Mouse (Mus musculus) olfactory bulb, adult 2 months (tissue): Measurements from ENCODE around the gene Rps25. TPM values are rescaled to one million over a fixed set of nuclear protein-coding genes. Genes with fewer than 3 reads are reported as not detected.

Source experiments
- H3K27ac ChIP-seq: fragments of 200-500 bp; 2 replicates; pipeline ENCODE4 v1.5.1; 2012; ENCODE audit warnings: low read depth, low read length; ENCODE audit not compliant: insufficient read depth
- H3K4me1 ChIP-seq: fragments of 200-500 bp; 2 replicates; pipeline ENCODE4 v1.6.1; 2012; ENCODE audit warnings: low read length; ENCODE audit not compliant: control insufficient read depth, insufficient read depth
- H3K4me3 ChIP-seq: fragments of 200-500 bp; 2 replicates; pipeline ENCODE4 v1.5.1; 2012; ENCODE audit warnings: mild to moderate bottlenecking, low read depth, low read length, moderate library complexity; ENCODE audit not compliant: insufficient read depth
- CTCF ChIP-seq: fragments of 200-500 bp; IDR thresholded peaks from 2 replicates; pipeline ENCODE4 v1.5.1; 2012; ENCODE audit warnings: low read depth, mild to moderate bottlenecking, low read length, moderate library complexity; ENCODE audit not compliant: insufficient read depth
- POLR2A ChIP-seq: fragments of 200-500 bp; IDR thresholded peaks from 2 replicates; pipeline ENCODE4 v1.6.1; 2012; ENCODE audit warnings: mild to moderate bottlenecking, low read depth, low read length, moderate library complexity; ENCODE audit not compliant: insufficient read depth
- WGBS: fragments of 180-500 bp; shearing (Covaris S2); methylation state at CpG from one replicate; pipeline ENCODE4 v1.1.7; 2018; 5-methylcytosine and 5-hydroxymethylcytosine counted together
- polyA plus RNA-seq: library from polyadenylated mRNA; stranded (reverse); fragments of >200 nt; gene quantifications from 2 replicates; pipeline ENCODE4 v1.2.4, GENCODE M21; 2012; ENCODE audit warnings: low replicate concordance; ENCODE audit not compliant: missing spikeins, insufficient read depth, insufficient read length

Gene Rps25
- polyA plus RNA-seq, 1 experiment = 1,193 TPM

GRCm38 (mm10) chr9:44379054-44379834, 27.7 kb upstream of the Rps25 start, which contains the start of gene Hyou1:
Gene Hyou1, plus strand, starts transcription at chr9:44379490.
- Histone ChIP-seq H3K4me3 (peak within 1 kb of the TSS; percentile 86), H3K4me1 (peaks cover 15% of the 10 kb centered on the region), H3K27ac (peak within 1 kb of the TSS; percentile 44)
- under 1% methylated on average over 83 of the region's 83 CpGs for WGBS
- peak; percentile 75 for TF ChIP-seq POLR2A
- TF ChIP-seq CTCF = 0 out of 2 replicates have a peak, but pooled peaks have one; percentile 5

- 5% methylated on average over 15 of the region's 15 CpGs for WGBS
- Histone ChIP-seq H3K4me1 (peaks cover 15% of the 10 kb centered on the region), H3K4me3 (peak overlapping the region; percentile 86), H3K27ac (no peak overlapping the region)
- no peak for TF ChIP-seq POLR2A
- no peak for TF ChIP-seq CTCF
Observed at GRCm38 (mm10) chr9:44379862-44380261, 27.1 kb upstream of the Rps25 start.

- Histone ChIP-seq H3K4me3 (no peak overlapping the region), H3K27ac (no peak overlapping the region)
- WGBS = 92% methylated on average over 13 of the region's 13 CpGs
Observed at GRCm38 (mm10) chr9:44384596-44384995, 22.3 kb upstream of the Rps25 start.

GRCm38 (mm10) chr9:44387221-44387620, 19.7 kb upstream of the Rps25 start:
- TF ChIP-seq CTCF (no peak), POLR2A (no peak)
- no peak overlapping the region for H3K4me3 ChIP-seq
- 51% methylated on average over 3 of the region's 3 CpGs for WGBS

More at GRCm38 (mm10) chr9:44384596-44384995, 22.3 kb upstream of the Rps25 start:
- peaks cover 15% of the 10 kb centered on the region for H3K4me1 ChIP-seq
- TF ChIP-seq CTCF = no peak
- no peak for TF ChIP-seq POLR2A

GRCm38 (mm10) chr9:44389273-44389672, 17.7 kb upstream of the Rps25 start:
- no peak overlapping the region for H3K27ac ChIP-seq
- no peak for TF ChIP-seq POLR2A
- peak; percentile 59; the same call in 1 of the 2 replicates for TF ChIP-seq CTCF
- H3K4me1 ChIP-seq = no peaks in the 10 kb centered on the region
- no peak overlapping the region for H3K4me3 ChIP-seq
- WGBS = 50% methylated on average over 8 of the region's 8 CpGs

More at GRCm38 (mm10) chr9:44387221-44387620, 19.7 kb upstream of the Rps25 start:
- Histone ChIP-seq H3K4me1 (no peaks in the 10 kb centered on the region), H3K27ac (no peak overlapping the region)

- WGBS = 25% methylated on average over 4 of the region's 4 CpGs
- no peak overlapping the region for H3K27ac ChIP-seq
- TF ChIP-seq CTCF (peak; percentile 38; the same call in 1 of the 2 replicates), POLR2A (no peak)
- H3K4me3 ChIP-seq = no peak overlapping the region
- no peaks in the 10 kb centered on the region for H3K4me1 ChIP-seq
Observed at GRCm38 (mm10) chr9:44391466-44391865, 15.5 kb upstream of the Rps25 start.

GRCm38 (mm10) chr9:44396684-44397411, 10.1 kb upstream of the Rps25 start, which contains the start of gene Slc37a4:
Gene Slc37a4, plus strand, starts transcription at chr9:44396852.
- TF ChIP-seq CTCF (no peak), POLR2A (peak; percentile 60)
- peaks cover 22% of the 10 kb centered on the region for H3K4me1 ChIP-seq
- H3K27ac ChIP-seq = peak within 1 kb of the TSS; percentile 76
- H3K4me3 ChIP-seq = peak within 1 kb of the TSS; percentile 68
- WGBS = under 1% methylated on average over 43 of the region's 43 CpGs

GRCm38 (mm10) chr9:44398087-44398486, 8.9 kb upstream of the Rps25 start:
- 15% methylated on average over 4 of the region's 4 CpGs for WGBS
- no peak for TF ChIP-seq CTCF
- TF ChIP-seq POLR2A = no peak
- Histone ChIP-seq H3K27ac (peak overlapping the region; percentile 7; the same call in 1 of the 2 replicates), H3K4me1 (peaks cover 22% of the 10 kb centered on the region), H3K4me3 (peak overlapping the region; percentile 13)

GRCm38 (mm10) chr9:44398551-44398950, 8.4 kb upstream of the Rps25 start:
- peaks cover 22% of the 10 kb centered on the region for H3K4me1 ChIP-seq
- TF ChIP-seq CTCF (no peak), POLR2A (no peak)
- peak overlapping the region; percentile 7; the same call in 1 of the 2 replicates for H3K27ac ChIP-seq
- H3K4me3 ChIP-seq = peak overlapping the region; percentile 13
- WGBS = 65% methylated on average over 9 of the region's 9 CpGs
